Mouse (Mus musculus): Measurements from ENCODE around the gene Smim17.

GRCm38 (mm10) chr7:6384011-6384410, 14.5 kb upstream of the Smim17 start:
- TF ChIP-seq CTCF (IDR thresholded peaks at IDR 0.05; ENCODE audit: borderline replicate concordance, insufficient read depth, low read length) (no peak), POLR2A (IDR thresholded peaks at IDR 0.05; ENCODE audit: low read depth, low read length) (no peak)
